Mouse (Mus musculus) gastrocnemius, postnatal 4 days (tissue): ENCODE results near the gene Tmem214. TPM values are rescaled to one million over a fixed set of nuclear protein-coding genes. Genes with fewer than 3 reads are reported as not detected.

ENCODE experiments used
- DNase-seq, 2 experiments: peaks; one replicate each; pipeline ENCODE4 v3.0.0; 2021 to 2022; ENCODE audit warnings: low spot score in 2 of 2, mixed read lengths in 2 of 2
- total RNA-seq, 2 experiments: library from RNA; stranded (reverse); gene quantifications; 2 replicates each; pipeline ENCODE4 v1.2.3; 2021

Tmem214 gene
- total RNA-seq, 2 experiments from 2014 or later, result 56.9 to 58.3 TPM

GRCm38 (mm10) chr5:30914101-30914635 is 46.4 kb downstream of the Tmem214 start:
- no peak for DNase-seq

DNA sequence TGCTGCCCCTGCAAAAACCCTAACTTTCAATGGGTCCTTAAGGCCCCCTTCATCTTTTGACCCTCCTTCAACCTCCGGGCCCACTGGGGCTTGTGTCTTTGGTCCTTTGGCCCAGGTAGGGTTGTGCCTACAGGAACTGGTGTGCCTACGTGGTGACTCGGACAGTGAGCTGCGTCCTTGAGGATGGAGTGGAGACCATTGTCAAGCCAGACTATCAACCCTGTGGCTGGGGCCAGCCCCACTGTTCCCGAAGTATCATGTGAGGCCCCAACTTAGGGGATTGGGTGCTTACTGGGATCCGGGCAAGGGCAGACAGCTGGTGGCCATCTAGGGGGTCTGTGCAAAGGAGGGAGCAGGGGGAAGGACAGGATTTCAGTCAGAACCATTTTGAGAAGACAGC is 47.0 kb downstream of the Tmem214 start:
- DNase-seq, result no peak

DNA sequence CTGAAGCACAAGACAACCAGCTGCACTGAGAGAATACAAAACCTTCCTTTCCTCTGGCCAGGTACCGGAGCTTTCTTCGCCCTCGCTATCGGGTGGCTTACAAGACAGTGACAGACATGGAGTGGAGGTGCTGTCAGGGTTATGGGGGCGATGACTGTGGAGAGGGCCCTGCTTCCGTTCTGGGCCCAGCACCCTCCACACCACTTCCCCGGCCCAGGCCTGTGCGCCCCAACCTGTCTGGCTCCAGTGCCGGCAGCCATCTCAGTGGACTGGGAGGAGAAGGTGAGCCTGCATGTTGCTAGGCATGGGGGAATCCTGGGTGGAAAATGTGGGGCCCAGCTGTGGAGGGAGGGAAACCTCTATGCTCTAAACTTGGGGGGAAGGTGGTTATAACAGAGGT is 47.6 kb downstream of the Tmem214 start:
- no peak for DNase-seq

- DNase-seq, result peak in 1 of 2 experiments; percentile 81
Measured at GRCm38 (mm10) chr5:30915974-30916433, 48.2 kb downstream of the Tmem214 start.

- no peak for DNase-seq
Measured at GRCm38 (mm10) chr5:30916841-30917240, 49.0 kb downstream of the Tmem214 start.

- DNase-seq, result peak in 1 of 2 experiments; percentile 30
Measured at GRCm38 (mm10) chr5:30917348-30917747, 49.5 kb downstream of the Tmem214 start.

- DNase-seq, result no peak
Measured at GRCm38 (mm10) chr5:30917891-30918670, 50.3 kb downstream of the Tmem214 start.

DNA sequence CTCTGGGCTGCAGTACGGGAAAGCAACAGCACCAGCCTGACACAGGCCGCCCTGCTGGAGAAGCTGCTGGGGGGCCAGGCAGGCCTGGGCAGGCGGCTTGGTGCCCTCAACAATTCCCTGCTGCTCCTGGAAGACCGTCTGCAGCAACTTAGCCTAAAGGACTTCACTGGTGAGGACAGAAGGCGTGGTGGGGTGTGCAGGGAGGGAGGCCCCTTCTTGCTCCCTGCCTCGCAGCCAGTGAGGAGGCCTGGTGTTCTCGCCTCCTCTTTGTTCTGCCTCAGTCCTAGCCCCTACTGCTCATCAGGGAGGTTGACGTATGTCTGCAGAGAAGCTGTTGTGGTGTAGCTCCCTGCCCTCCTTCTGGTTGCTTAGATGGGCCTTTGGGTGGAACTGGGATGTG is 50.9 kb downstream of the Tmem214 start:
- no peak for DNase-seq

DNA sequence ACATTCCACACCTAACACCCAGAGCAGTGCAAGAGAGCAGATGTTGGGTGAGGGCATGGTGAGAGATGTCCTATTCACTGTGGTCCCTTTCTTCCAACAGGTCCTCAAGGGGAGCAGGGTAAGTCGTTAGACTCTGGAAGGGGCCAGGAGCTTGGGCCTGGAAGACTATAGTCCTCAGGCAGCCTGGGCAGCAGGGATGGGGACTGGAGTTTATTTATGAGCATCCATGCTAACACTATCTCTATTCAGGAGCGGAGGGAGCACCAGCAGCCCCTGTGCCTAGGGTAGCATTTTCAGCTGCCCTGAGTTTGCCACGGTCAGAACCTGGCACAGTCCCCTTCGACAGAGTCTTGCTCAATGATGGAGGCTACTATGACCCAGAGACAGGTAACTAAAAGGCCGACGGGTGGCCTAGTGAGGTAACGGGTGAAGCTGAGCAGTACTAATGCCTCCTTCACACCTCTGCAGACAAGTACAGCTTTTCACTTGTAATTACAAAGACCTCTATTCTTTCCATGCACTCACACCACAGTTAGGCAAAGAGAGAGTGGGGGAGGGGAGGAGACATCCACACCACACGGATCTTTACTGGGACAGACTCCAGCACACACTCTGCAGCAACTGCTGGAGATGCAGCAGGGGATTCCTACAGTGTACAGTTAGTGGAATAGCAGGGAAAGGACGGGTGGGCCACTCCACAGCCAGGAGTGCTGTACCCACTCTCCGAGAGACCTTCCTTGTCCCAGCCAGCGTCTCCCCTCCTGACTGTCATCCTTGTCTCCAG is 52.2 kb downstream of the Tmem214 start:
- no peak for DNase-seq

DNA sequence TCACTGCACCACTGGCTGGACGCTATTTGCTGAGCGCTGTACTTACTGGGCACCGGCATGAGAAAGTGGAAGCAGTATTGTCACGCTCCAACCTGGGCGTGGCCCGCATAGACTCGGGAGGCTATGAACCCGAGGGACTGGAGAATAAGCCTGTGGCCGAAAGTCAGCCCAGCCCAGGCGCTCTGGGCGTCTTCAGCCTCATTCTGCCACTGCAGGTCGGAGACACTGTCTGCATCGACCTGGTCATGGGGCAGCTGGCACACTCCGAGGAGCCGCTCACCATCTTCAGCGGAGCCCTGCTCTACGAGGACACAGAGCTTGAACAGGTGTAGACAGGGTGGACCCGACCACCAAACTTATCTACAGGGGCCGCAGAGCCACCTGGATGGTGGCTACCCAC is 52.8 kb downstream of the Tmem214 start:
- DNase-seq, result peak in 1 of 2 experiments; percentile 33

DNA sequence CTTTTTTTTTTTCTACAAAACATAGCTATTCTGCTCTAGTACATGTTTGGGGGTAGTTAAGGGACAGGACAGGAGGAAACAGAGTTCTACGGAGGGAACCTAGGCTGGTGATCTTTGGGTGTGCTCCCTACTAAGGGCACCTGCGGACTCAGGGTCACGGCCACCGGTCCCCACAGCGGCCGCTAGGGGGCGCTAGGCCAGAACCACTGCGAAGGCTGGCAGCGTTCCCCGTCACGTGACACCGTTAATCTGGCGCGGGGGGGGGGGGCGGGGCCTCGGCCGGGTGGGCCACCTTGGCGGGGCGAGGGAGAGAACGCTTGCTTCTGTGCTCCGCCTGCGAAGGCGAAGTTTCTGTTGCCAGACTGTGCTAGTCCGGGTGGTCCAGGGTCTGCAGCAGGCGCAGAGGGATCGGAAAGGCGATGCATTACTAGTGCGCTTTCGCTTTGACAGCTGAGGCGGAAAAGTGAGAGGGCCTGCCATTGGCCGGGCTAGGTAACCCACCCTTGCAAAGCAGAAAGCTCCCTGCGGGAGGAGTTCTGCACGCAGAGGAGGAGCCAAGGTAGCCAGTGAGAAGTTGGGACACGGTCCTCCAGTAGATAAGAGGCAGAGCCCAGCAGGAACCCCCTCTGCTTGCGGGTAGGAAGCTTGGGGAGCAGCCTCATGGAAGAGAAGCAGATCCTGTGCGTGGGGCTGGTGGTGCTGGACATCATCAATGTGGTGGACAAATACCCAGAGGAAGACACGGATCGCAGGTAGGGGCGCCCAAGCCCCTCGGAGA is 53.6 kb downstream of the Tmem214 start, which contains the start of gene Khk:
TSS of gene Khk (plus strand) at position 176 of the 778 bp plus-strand sequence.
- DNase-seq, result peak; percentile 92 to 94

GRCm38 (mm10) chr5:30922581-30923041 is 54.8 kb downstream of the Tmem214 start:
- DNase-seq, result no peak

- no peak for DNase-seq
Measured at GRCm38 (mm10) chr5:30923119-30923518, 55.3 kb downstream of the Tmem214 start.

DNA sequence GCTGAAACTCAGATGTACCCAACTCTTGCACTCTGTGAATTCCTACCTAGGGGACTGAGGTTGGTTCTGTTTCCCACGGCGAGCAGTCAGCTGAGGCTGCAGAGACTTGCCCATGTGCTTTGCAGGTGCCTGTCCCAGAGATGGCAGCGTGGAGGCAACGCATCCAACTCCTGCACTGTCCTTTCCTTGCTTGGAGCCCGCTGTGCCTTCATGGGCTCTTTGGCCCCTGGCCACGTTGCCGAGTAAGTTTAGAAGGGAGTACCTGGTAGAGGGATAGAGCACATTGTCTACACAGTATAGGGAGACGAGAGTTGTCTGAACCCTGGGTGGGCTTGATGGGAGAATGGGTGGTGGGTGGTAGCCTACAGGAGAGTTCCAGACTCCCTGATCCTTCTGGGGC is 56.8 kb downstream of the Tmem214 start:
- no peak for DNase-seq

DNA sequence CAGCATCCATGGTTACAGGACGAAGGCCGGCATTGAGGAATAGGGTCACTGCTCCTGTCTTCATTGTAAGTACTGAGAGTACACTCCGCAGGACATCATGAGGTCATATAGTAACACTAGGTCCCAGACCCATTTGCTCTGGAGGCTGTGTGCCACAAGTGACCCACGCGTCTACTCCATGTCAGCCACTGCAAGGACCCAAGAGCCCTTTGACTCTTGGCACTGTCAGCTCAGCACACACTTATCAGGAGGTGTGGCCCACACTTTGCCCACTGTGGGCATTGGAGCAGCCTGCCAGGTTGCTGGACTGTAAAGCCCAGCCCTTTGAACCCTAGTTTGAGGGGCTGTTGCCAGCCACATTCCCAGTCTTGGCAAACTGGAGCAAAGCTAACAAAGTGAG is 57.4 kb downstream of the Tmem214 start:
- no peak for DNase-seq

GRCm38 (mm10) chr5:30926073-30926472 is 58.3 kb downstream of the Tmem214 start:
- no peak for DNase-seq

GRCm38 (mm10) chr5:30927945-30928529 is 60.2 kb downstream of the Tmem214 start:
- no peak for DNase-seq
